Mouse (Mus musculus): ENCODE data around the gene Steap4.

GRCm38 (mm10) chr5:7997086-7997485, 36.8 kb downstream of the Steap4 start:
- no peak for TF ChIP-seq CTCF (IDR thresholded peaks at IDR 0.05)
- no peak for TF ChIP-seq POLR2A (IDR thresholded peaks at IDR 0.05; ENCODE audit: insufficient read depth, low read depth, low read length)
- TF ChIP-seq EP300 (IDR thresholded peaks at IDR 0.05; ENCODE audit: insufficient read depth, low read depth, low read length) = no peak

Measured in heart, adult 2 months (tissue).